Mouse (Mus musculus) limb, embryonic 15.5 days (tissue): ENCODE measurements around the gene Msantd3. TPM values are rescaled to one million over a fixed set of nuclear protein-coding genes. Genes with fewer than 3 reads are reported as not detected.

Experiments used
- polyA plus RNA-seq: library from polyadenylated mRNA; unstranded; fragments of >200 nt; fragmentation: Nextera tagmentation; extraction: Ambion mirVana; gene quantifications from 2 replicates; pipeline ENCODE4 v1.2.1, GENCODE M21; 2015

The Msantd3 gene
- polyA plus RNA-seq, 1 experiment from 2014 or later, result 25.6 TPM

Other genes with a start within 250 kb of the Msantd3 start
- gene Tex10, start 66.5 kb upstream of the Msantd3 start, polyA plus RNA-seq, result 45.8 and 47.9 TPM in 2 replicates
- gene Tmeff1, start 45.2 kb downstream of the Msantd3 start, polyA plus RNA-seq, result 25.3 and 40.1 TPM in 2 replicates
- gene Cavin4, start 123.6 kb downstream of the Msantd3 start, polyA plus RNA-seq, result 7.3 and 27.7 TPM in 2 replicates